Mouse (Mus musculus) ES-E14 (cell line): ENCODE results near the gene Foxd2. TPM values are rescaled to one million over a fixed set of nuclear protein-coding genes. Genes with fewer than 3 reads are reported as not detected.

Source experiments
- DNase-seq: peaks from one replicate; pipeline ENCODE4 v3.0.0-alpha.2; 2013; ENCODE audit warnings: low read depth, low spot score
- H3K27ac ChIP-seq: 2 replicates; pipeline ENCODE4 v1.5.1; 2012; ENCODE audit warnings: low read depth, mild to moderate bottlenecking, low read length, moderate library complexity, mixed read lengths; ENCODE audit not compliant: poor library complexity, insufficient read depth, severe bottlenecking
- H3K36me3 ChIP-seq: 2 replicates; pipeline ENCODE4 v1.6.1; 2012; ENCODE audit warnings: mild to moderate bottlenecking, low read length, moderate library complexity, mixed read lengths; ENCODE audit not compliant: control insufficient read depth, poor library complexity, insufficient read depth, severe bottlenecking
- H3K4me1 ChIP-seq, 2 experiments: fragments of 150-350 bp in 1 of 2; sonication (generic) in 1 of 2; 2 replicates each; pipeline ENCODE4 v1.6.1; 2012; ENCODE audit warnings: low read length in 2 of 2, mild to moderate bottlenecking in 1 of 2, mixed read lengths in 1 of 2; ENCODE audit not compliant: control insufficient read depth in 2 of 2, insufficient read depth in 2 of 2, poor library complexity in 1 of 2
- H3K4me3 ChIP-seq, 2 experiments: fragments of 150-350 bp in 1 of 2; sonication (generic) in 1 of 2; 2 replicates each; pipeline ENCODE4 v1.5.1; 2012; ENCODE audit warnings: low read length in 2 of 2, low read depth in 1 of 2, mild to moderate bottlenecking in 1 of 2, mixed read lengths in 1 of 2; ENCODE audit not compliant: insufficient read depth in 1 of 2, poor library complexity in 1 of 2, severe bottlenecking in 1 of 2
- H3K9ac ChIP-seq: 2 replicates; pipeline ENCODE4 v1.6.1; 2012; ENCODE audit warnings: low read depth, mild to moderate bottlenecking, low read length, mixed read lengths; ENCODE audit not compliant: poor library complexity, insufficient read depth, severe bottlenecking
- H3K9me3 ChIP-seq: fragments of 150-350 bp; sonication (generic); 2 replicates; pipeline ENCODE4 v1.6.1; 2012; ENCODE audit warnings: low read depth, mild to moderate bottlenecking, low read length; ENCODE audit not compliant: control insufficient read depth, insufficient read depth
- CHD2 ChIP-seq: IDR thresholded peaks from 2 replicates; pipeline ENCODE4 v1.6.1; 2014; ENCODE audit warnings: mild to moderate bottlenecking, low read depth, low read length, inconsistent platforms
- HCFC1 ChIP-seq: IDR thresholded peaks from 2 replicates; pipeline ENCODE4 v1.6.1; 2012; ENCODE audit warnings: low read length, inconsistent platforms, borderline replicate concordance; ENCODE audit not compliant: insufficient read depth
- MAFK ChIP-seq: IDR thresholded peaks from 2 replicates; pipeline ENCODE4 v1.6.1; 2014; ENCODE audit warnings: mild to moderate bottlenecking, low read depth, low read length, inconsistent platforms; ENCODE audit not compliant: insufficient read depth
- ZC3H11A ChIP-seq: IDR thresholded peaks from 2 replicates; pipeline ENCODE4 v1.6.1; 2012; ENCODE audit warnings: low read depth, mild to moderate bottlenecking, inconsistent platforms, low read length, borderline replicate concordance
- ZNF384 ChIP-seq: IDR thresholded peaks from 2 replicates; pipeline ENCODE4 v1.6.1; 2012; ENCODE audit warnings: low read depth, low read length, inconsistent platforms
- in situ Hi-C, 2 experiments: fragments of 600-800 bp; cut with MboI; formaldehyde crosslinking; loops; one replicate each; pipeline ENCODE4 v1.15.1; 2025; ENCODE audit warnings: low sequenced_read_pairs in 2 of 2, inconsistent platforms in 1 of 2; ENCODE audit not compliant: unreplicated experiment in 2 of 2
- total RNA-seq: library from RNA; depleted of rRNA; stranded (reverse); fragments of 300-350 nt; gene quantifications from 2 replicates; pipeline ENCODE4 v1.2.3, GENCODE M21; 2012

Foxd2 gene
- total RNA-seq, 1 experiment: 0.09 TPM

- Histone ChIP-seq H3K9ac (no peak overlapping the region), H3K4me3 (no peak overlapping the region), H3K36me3 (no peaks in the 10 kb centered on the region), H3K9me3 (no peaks in the 10 kb centered on the region), H3K27ac (no peak overlapping the region), H3K4me1 (peaks cover 0 to 5% of the 10 kb centered on the region in 2 experiments; a peak in 2 of 4 replicates)
- TF ChIP-seq ZC3H11A (no peak), HCFC1 (no peak), MAFK (no peak), ZNF384 (no peak), CHD2 (no peak)
- in situ Hi-C loops: loop anchor here (5.0 to 25.0 kb wide), 5 partner anchors 151 to 1031 kb away; partner anchors contain the start of genes Dmbx1 (in 2 of the 2), Tal1 (in 1 of the 2) and Trabd2b (in 1 of the 2)
- no peak for DNase-seq
These were observed 2.5 kb downstream of the Foxd2 start for GRCm38 (mm10) chr4:114905969-114906680.

DNA sequence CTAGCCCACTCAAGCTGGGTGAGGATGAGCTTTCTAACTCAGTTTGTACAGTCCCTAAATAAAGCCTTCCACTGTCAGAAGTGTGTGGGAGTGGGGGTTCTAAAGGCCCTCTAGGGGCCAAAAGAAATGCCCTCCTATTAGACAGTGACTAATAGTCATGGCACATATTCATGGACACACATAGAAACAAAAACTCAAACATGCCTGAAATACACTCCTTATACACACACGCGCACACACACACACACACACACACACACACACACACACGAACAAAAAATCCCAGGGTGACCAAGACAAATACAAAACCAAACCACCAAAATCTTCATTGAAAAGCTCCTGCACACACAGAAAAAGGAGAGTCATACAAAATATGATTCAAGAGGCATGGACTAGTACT, 3.2 kb downstream of the Foxd2 start:
- in situ Hi-C loops: loop anchor here (5.0 to 25.0 kb wide), 5 partner anchors 152 to 1032 kb away; partner anchors contain the start of genes Dmbx1 (in 2 of the 2), Tal1 (in 1 of the 2) and Trabd2b (in 1 of the 2)
- Histone ChIP-seq H3K9me3 (no peaks in the 10 kb centered on the region), H3K27ac (no peak overlapping the region), H3K4me1 (peaks cover 0 to 5% of the 10 kb centered on the region in 2 experiments; a peak in 2 of 4 replicates), H3K36me3 (no peaks in the 10 kb centered on the region), H3K4me3 (no peak overlapping the region), H3K9ac (no peak overlapping the region)
- TF ChIP-seq MAFK (no peak), ZNF384 (no peak), ZC3H11A (no peak), CHD2 (no peak), HCFC1 (no peak)
- no peak for DNase-seq

- Histone ChIP-seq H3K4me3 (no peak overlapping the region), H3K9me3 (no peaks in the 10 kb centered on the region), H3K36me3 (no peaks in the 10 kb centered on the region), H3K4me1 (peaks cover 0 to 5% of the 10 kb centered on the region in 2 experiments; a peak in 2 of 4 replicates), H3K9ac (no peak overlapping the region), H3K27ac (no peak overlapping the region)
- no peak for DNase-seq
- in situ Hi-C loops: loop anchor here (10.0 to 25.0 kb wide), 4 partner anchors 241 to 1034 kb away; partner anchors contain the start of genes Dmbx1 (in 2 of the 2) and Trabd2b (in 1 of the 2)
- TF ChIP-seq ZNF384 (0 out of 2 replicates have a peak, but pooled peaks have one; percentile 27), HCFC1 (no peak)
These were observed 5.3 kb downstream of the Foxd2 start for GRCm38 (mm10) chr4:114903422-114903782.

- H3K9ac ChIP-seq: no peak overlapping the region
- in situ Hi-C loops: loop anchor here (10.0 to 25.0 kb wide), 4 partner anchors 241 to 1034 kb away; partner anchors contain the start of genes Dmbx1 (in 2 of the 2) and Trabd2b (in 1 of the 2)
These were observed 5.8 kb downstream of the Foxd2 start for GRCm38 (mm10) chr4:114902641-114903421.

More at GRCm38 (mm10) chr4:114902641-114903421, 5.8 kb downstream of the Foxd2 start:
- Histone ChIP-seq H3K4me1 (peaks cover 0 to 5% of the 10 kb centered on the region in 2 experiments; a peak in 2 of 4 replicates), H3K4me3 (no peak overlapping the region; a peak in 1 of 4 replicates), H3K9me3 (no peaks in the 10 kb centered on the region), H3K36me3 (no peaks in the 10 kb centered on the region), H3K27ac (no peak overlapping the region)
- TF ChIP-seq ZNF384 (no peak), ZC3H11A (no peak), CHD2 (no peak)
- no peak for DNase-seq
